Mouse (Mus musculus) hindbrain, postnatal 0 days (tissue): ENCODE measurements at regions not wholly inside any gene's neighbourhood (a gene's known extent, or its start where the extent isn't known, plus 50 kb on each side); places are given as distances from the start of the nearest gene placed in this dataset.

Source experiments
- ATAC-seq: fragments of 200-750 bp; cut with Nextera tagmentation; 2 replicates; pipeline ENCODE4 v1.8.0; 2017; ENCODE audit warnings: mild to moderate bottlenecking, moderate TSS enrichment, moderate library complexity
- DNase-seq: peaks from one replicate; pipeline ENCODE4 v3.0.0-alpha.2; 2015; ENCODE audit warnings: low spot score
- H3K27ac ChIP-seq: fragments of 300-500 bp; sonication (generic); 2 replicates; pipeline ENCODE4 v1.5.1; 2014; ENCODE audit warnings: mild to moderate bottlenecking
- H3K27me3 ChIP-seq: fragments of 300-500 bp; sonication (generic); 2 replicates; pipeline ENCODE4 v1.6.1; 2014; ENCODE audit warnings: low read length, mixed read lengths; ENCODE audit not compliant: insufficient read depth
- H3K36me3 ChIP-seq: fragments of 300-500 bp; sonication (generic); 2 replicates; pipeline ENCODE4 v1.6.1; 2014; ENCODE audit warnings: low read length, mixed read lengths; ENCODE audit not compliant: insufficient read depth
- H3K4me1 ChIP-seq: fragments of 300-500 bp; sonication (generic); 2 replicates; pipeline ENCODE4 v1.6.1; 2014; ENCODE audit warnings: antibody characterized with exemption, low read length, mixed read lengths; ENCODE audit not compliant: insufficient read depth
- H3K4me2 ChIP-seq: fragments of 300-500 bp; sonication (generic); 2 replicates; pipeline ENCODE4 v1.6.1; 2014; ENCODE audit warnings: low read depth, mild to moderate bottlenecking, low read length, moderate library complexity, mixed read lengths
- H3K4me3 ChIP-seq: fragments of 300-500 bp; sonication (generic); 2 replicates; pipeline ENCODE4 v1.5.1; 2014; ENCODE audit warnings: low read length
- H3K9ac ChIP-seq: fragments of 300-500 bp; sonication (generic); replicated peaks from 2 replicates; pipeline ENCODE4 v1.6.1; 2014; ENCODE audit warnings: mild to moderate bottlenecking, low read length, moderate library complexity, mixed read lengths
- H3K9me3 ChIP-seq: fragments of 300-500 bp; sonication (generic); 2 replicates; pipeline ENCODE4 v1.6.1; 2016; ENCODE audit warnings: low read length, mixed read lengths
- CTCF ChIP-seq: IDR thresholded peaks from 2 replicates; pipeline ENCODE4 v1.5.1; 2016; ENCODE audit warnings: antibody characterized with exemption, control low read depth, low read depth
- WGBS: fragments of 180-500 bp; shearing (Covaris S2); extraction: QIAGEN DNeasy Blood & Tissue Kit; methylation state at CpG from one replicate; pipeline ENCODE4 v1.1.7; 2014; 5-methylcytosine and 5-hydroxymethylcytosine counted together

- 49% methylated on average over 1 of the region's 1 CpGs for WGBS
- H3K4me1 ChIP-seq, result no peaks in the 10 kb centered on the region
- no peak overlapping the region for H3K4me2 ChIP-seq
- H3K4me3 ChIP-seq, result no peak overlapping the region
- no peaks in the 10 kb centered on the region for H3K36me3 ChIP-seq
- no peak overlapping the region for H3K9ac ChIP-seq
- ATAC-seq (no peak), DNase-seq (no peak)
- no peaks in the 10 kb centered on the region for H3K27me3 ChIP-seq
- H3K27ac ChIP-seq, result no peak overlapping the region
- no peaks in the 10 kb centered on the region for H3K9me3 ChIP-seq
- TF ChIP-seq CTCF, result no peak
Measured at GRCm38 (mm10) chr6:11647651-11648050, 259.6 kb downstream of the Ndufa4 start.

- Histone ChIP-seq H3K36me3 (no peaks in the 10 kb centered on the region), H3K4me1 (no peaks in the 10 kb centered on the region), H3K4me2 (no peak overlapping the region), H3K4me3 (no peak overlapping the region), H3K9me3 (no peaks in the 10 kb centered on the region), H3K27me3 (no peaks in the 10 kb centered on the region), H3K9ac (no peak overlapping the region), H3K27ac (no peak overlapping the region)
- ATAC-seq (no peak), DNase-seq (peak; percentile 12)
- WGBS, result 62% methylated on average over 4 of the region's 4 CpGs
- no peak for TF ChIP-seq CTCF
Measured at GRCm38 (mm10) chr6:11613331-11613730, 294.0 kb downstream of the Ndufa4 start.

- no peak overlapping the region for H3K4me2 ChIP-seq
- no peak for ATAC-seq
Measured at GRCm38 (mm10) chr6:11608214-11608613, 299.1 kb downstream of the Ndufa4 start.

GRCm38 (mm10) chr6:11607696-11608095 is 299.6 kb downstream of the Ndufa4 start:
- Histone ChIP-seq H3K9me3 (no peaks in the 10 kb centered on the region), H3K27me3 (no peaks in the 10 kb centered on the region), H3K4me2 (no peak overlapping the region), H3K36me3 (no peaks in the 10 kb centered on the region), H3K4me1 (no peaks in the 10 kb centered on the region), H3K9ac (no peak overlapping the region), H3K27ac (no peak overlapping the region), H3K4me3 (no peak overlapping the region)
- 66% methylated on average over 2 of the region's 2 CpGs for WGBS
- no peak for TF ChIP-seq CTCF
- ATAC-seq (no peak), DNase-seq (no peak)

More at GRCm38 (mm10) chr6:11608214-11608613, 299.1 kb downstream of the Ndufa4 start:
- no peak overlapping the region for H3K4me3 ChIP-seq
- H3K27me3 ChIP-seq, result no peaks in the 10 kb centered on the region
- no peaks in the 10 kb centered on the region for H3K9me3 ChIP-seq
- no peaks in the 10 kb centered on the region for H3K4me1 ChIP-seq
- no peak for TF ChIP-seq CTCF
- no peak for DNase-seq
- no peak overlapping the region for H3K27ac ChIP-seq
- H3K9ac ChIP-seq, result no peak overlapping the region
- no peaks in the 10 kb centered on the region for H3K36me3 ChIP-seq

GRCm38 (mm10) chr6:11606055-11606454 is 301.2 kb downstream of the Ndufa4 start:
- Histone ChIP-seq H3K9me3 (no peaks in the 10 kb centered on the region), H3K27me3 (no peaks in the 10 kb centered on the region), H3K9ac (no peak overlapping the region), H3K27ac (no peak overlapping the region), H3K4me1 (no peaks in the 10 kb centered on the region), H3K36me3 (no peaks in the 10 kb centered on the region), H3K4me2 (no peak overlapping the region), H3K4me3 (no peak overlapping the region)
- no peak for TF ChIP-seq CTCF
- 65% methylated on average over 3 of the region's 3 CpGs for WGBS
- DNase-seq (no peak), ATAC-seq (no peak)

- Histone ChIP-seq H3K9ac (no peak overlapping the region), H3K4me1 (no peaks in the 10 kb centered on the region), H3K4me2 (no peak overlapping the region), H3K27me3 (no peaks in the 10 kb centered on the region), H3K9me3 (no peaks in the 10 kb centered on the region), H3K27ac (no peak overlapping the region), H3K4me3 (no peak overlapping the region), H3K36me3 (no peaks in the 10 kb centered on the region)
- TF ChIP-seq CTCF, result no peak
- no peak for ATAC-seq
- WGBS, result 60% methylated on average over 4 of the region's 4 CpGs
- DNase-seq, result no peak
Measured at GRCm38 (mm10) chr6:11605526-11605925, 301.8 kb downstream of the Ndufa4 start.

GRCm38 (mm10) chr6:11594936-11595335 is 312.4 kb downstream of the Ndufa4 start:
- Histone ChIP-seq H3K27ac (no peak overlapping the region), H3K36me3 (no peaks in the 10 kb centered on the region), H3K4me2 (no peak overlapping the region), H3K9me3 (no peaks in the 10 kb centered on the region), H3K4me3 (no peak overlapping the region), H3K9ac (no peak overlapping the region), H3K4me1 (no peaks in the 10 kb centered on the region; the same call in 1 of the 2 replicates), H3K27me3 (no peaks in the 10 kb centered on the region)
- TF ChIP-seq CTCF, result peak; percentile 47
- DNase-seq (peak; percentile 69), ATAC-seq (no peak)
- WGBS, result 31% methylated on average over 2 of the region's 2 CpGs
